Mouse (Mus musculus) neutrophil, adult 5-6 weeks (primary cell): ENCODE data around the gene Gm29049. TPM values are rescaled to one million over a fixed set of nuclear protein-coding genes. Genes with fewer than 3 reads are reported as not detected.
"Not testable (repeated sequence)": the region's sequence is repeated elsewhere in the genome, so short reads cannot be mapped to it uniquely, and the experiment has no call there.

Source experiments
- ATAC-seq: fragments of 151-379, 151-347 bp; 2 replicates; pipeline ENCODE4 v1.8.0; 2017; ENCODE audit warnings: mild to moderate bottlenecking, moderate TSS enrichment; ENCODE audit not compliant: insufficient number of reproducible peaks, poor library complexity, low FRiP score, severe bottlenecking; ENCODE audit errors: extremely low read depth
- total RNA-seq: library from RNA; stranded (forward); fragments of 200-1000 nt; gene quantifications from 2 replicates; pipeline ENCODE4 v1.2.3, GENCODE M21; 2017

The Gm29049 gene
- total RNA-seq: not detected in 2 replicates

DNA sequence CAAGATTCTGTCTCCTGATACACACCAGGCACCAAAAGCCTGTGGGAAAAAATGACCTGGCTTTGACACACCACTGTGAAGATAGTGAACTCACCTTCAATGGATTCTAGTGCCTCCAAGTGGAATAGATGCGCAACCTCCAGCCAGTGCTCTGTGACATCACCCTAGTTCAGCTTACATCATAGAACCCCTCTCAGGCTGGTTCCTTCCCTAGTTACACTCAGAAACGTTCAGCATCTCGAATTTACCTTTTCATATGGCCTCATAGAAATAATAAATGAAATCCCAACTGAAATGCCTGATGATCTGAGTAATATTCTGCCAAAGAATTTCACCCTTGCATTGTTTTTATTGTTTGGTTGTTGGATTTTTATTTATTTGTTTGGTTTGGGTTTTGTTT, at the start of gene Gm29049:
Gm29049 (minus strand) TSS at position 101 of the 400 bp plus-strand sequence.
- ATAC-seq: not testable (repeated sequence)

Other genes starting within 250 kb of the Gm29049 start
- not detected in 2 replicates for gene Gm20825, start 74.3 kb upstream of the Gm29049 start, total RNA-seq